Mouse (Mus musculus) adrenal gland (tissue): Measurements from ENCODE around the gene Fgr.

ENCODE experiments used
- intact Hi-C: fragments of 180-260 bp; cut with DNase I; formaldehyde crosslinking; loops from one replicate; pipeline ENCODE4 v1.15.1; 2025

Fgr gene

GRCm38 (mm10) chr4:133014088-133014487, 40.2 kb downstream of the Fgr start:
- intact Hi-C loops = no loop called here

- intact Hi-C loops = no loop called here
Observed at GRCm38 (mm10) chr4:133014896-133015709, 41.2 kb downstream of the Fgr start.

DNA sequence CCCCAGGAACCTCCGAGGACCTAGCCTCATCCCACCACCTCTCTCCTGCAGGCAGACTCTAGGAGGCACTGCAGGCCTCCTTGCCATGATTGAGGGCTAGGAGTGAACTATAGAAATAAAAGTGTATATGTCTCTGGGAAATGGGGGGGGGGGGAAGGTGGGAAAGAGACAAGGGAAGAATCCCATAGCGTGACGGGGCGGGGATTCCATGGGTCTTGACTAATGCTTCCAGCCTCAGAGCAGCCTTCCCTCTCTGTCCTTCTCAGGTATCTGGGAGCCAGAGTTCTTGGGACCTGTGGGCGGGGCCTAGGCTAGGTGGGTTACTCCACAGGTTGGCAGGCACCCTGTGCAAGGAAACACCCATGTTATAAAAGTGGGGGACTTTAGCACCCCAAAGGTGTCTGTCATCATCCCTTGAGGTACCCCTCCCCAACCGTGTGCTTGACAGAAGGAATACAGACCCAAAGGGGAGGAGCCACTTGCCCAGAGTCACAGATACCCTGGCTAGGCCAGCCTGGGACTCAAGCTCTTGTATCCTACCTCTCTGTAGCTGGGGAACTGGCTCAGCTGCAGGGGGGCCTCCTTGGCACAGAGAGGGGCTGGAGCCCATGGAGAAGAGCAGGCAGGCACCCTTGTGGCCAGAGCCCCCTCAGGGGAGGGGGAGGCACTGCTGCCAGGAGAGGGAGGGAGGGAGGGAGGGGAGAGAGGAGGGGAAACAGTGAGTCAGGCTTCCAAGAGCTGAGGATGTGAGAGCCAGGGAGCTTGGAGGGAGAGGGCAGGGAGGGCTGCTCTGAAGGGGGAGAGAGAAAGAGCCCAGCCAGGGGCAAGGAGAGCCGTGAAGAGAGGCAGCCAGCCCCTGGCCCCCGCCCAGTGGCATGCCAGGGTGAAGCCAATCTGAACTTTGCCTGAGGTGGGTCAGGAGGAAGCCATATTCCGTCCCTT, 42.1 kb downstream of the Fgr start:
- intact Hi-C loops = loop anchor here (2.0 kb wide), 1 partner anchor 39 kb away; no protein-coding TSS in a partner anchor

GRCm38 (mm10) chr4:133016677-133017415, 43.0 kb downstream of the Fgr start:
- intact Hi-C loops = loop anchor here (2.0 kb wide), 1 partner anchor 38 kb away; no protein-coding TSS in a partner anchor

GRCm38 (mm10) chr4:133017597-133018262, 43.8 kb downstream of the Fgr start:
- intact Hi-C loops = loop anchor here (2.0 kb wide), 1 partner anchor 37 kb away; no protein-coding TSS in a partner anchor

- intact Hi-C loops = no loop called here
Observed at GRCm38 (mm10) chr4:133018263-133018798, 44.4 kb downstream of the Fgr start.

DNA sequence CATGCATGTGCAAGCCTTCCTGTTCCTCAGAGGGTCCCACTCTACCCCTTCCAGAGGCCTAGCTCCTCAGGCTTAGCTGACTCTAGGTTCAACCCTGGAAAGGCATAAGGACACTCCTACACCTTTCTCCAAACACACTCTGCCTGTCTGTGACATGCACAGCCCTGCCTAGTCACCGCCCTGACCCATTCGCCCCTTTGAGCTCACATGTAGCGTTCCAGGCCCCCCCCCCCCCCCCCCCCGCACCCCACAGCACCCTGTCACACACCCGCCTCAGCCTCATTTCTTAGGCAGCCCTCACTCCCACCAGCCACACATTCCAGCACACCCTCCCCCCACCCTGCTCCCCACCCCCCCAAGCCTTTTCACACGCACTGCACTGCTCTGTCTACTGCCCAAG, 46.8 kb downstream of the Fgr start:
- intact Hi-C loops = no loop called here

GRCm38 (mm10) chr4:133021181-133021671, 47.3 kb downstream of the Fgr start:
- intact Hi-C loops = no loop called here

DNA sequence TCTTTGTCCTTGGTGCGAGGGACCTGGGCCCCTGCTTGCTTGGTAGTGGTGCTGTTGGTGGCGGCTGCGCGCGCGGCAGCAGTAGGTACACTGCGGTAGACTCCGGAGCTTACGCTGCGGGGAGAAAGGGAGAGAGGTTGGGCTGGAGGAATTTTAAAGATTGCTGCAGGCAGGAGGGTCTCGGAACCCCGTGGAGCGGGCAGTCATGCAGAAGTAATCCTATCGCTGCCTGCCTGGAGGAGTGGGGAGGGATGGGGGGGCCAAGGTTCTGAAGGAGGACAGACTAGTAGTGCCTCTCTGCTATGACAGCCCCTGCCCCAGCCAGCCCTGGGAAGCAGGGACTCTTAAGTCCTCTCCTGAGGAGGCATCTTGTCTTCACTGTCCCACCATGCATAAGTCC, 48.3 kb downstream of the Fgr start:
- intact Hi-C loops = no loop called here

- intact Hi-C loops = no loop called here
Observed at GRCm38 (mm10) chr4:133022954-133023635, 49.2 kb downstream of the Fgr start.

- intact Hi-C loops = no loop called here
Observed at GRCm38 (mm10) chr4:133023636-133024035, 49.7 kb downstream of the Fgr start.

DNA sequence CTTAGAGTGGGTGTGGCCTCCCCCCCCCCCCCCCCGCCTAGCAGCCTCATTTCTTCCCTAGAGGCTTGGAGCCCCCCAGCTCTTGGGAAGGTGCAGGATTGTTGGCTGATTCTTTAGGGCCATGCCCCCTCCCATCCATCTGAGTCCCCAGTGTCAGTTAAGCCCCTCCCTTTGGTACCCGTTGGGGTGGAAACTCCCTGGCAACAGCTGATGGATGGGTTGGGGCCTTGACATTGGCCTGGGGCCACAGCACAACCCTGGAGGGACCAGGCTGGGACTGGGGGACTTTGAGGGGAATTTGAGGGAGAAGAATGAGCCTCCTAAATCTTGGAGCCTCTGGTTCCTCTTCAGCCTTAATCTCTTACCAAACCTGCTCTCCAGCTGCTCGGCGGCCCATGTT, 50.5 kb downstream of the Fgr start:
- intact Hi-C loops = no loop called here

DNA sequence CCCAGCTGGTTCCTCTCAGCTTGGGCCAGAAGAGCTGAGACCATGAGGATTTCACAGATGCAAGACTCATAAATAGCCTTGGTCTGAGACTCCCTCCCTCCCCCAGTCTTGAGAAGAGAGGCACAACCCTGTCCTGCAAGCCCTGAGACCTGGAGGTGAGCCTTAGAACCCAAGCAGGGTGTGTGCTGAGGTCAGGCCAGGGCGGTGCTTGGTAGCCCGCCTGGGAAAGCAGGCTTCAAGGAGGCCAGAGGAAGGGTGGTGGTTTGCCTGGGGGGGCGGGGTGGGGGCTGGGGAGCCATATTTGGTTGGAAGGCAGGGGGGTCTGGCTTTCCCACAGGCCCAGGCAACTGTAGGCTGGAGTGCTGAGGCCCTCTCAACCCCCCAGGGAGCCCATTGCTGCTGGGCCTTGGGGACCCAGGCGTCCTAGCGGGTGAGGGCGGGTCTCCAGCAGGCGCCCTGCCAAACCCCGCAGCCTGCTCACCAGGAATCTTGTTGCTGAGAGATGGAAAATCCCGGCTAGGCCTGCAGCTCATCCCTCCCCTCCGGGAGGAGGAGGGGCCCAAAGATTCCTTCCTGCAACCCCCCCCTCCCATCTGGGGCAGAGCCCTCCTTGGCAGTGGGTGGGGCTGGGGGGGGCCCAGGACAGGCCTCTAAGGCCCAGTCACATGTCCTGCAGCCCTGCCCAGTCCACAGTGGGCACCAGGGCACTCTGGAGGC, 51.2 kb downstream of the Fgr start:
- intact Hi-C loops = no loop called here

DNA sequence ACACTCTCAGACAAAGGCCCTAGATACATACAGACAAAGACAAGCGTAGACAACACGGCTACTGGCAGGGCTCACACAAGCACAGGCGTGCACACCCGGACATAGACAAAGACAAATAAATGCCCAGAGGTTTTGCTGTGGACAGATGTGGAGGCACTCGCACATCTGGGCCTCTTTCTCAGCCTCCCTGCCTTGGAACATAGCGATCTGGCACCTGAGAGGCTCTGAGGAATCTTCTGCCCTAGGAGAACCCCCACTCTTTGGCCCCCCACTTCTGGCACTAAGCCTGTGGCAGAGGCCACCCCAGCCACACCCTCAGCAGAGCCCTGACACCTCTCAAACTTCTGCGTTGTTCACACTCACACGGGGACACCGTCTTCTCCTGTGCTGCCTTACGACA, 52.4 kb downstream of the Fgr start:
- intact Hi-C loops = no loop called here

GRCm38 (mm10) chr4:133026826-133027375, 53.0 kb downstream of the Fgr start:
- intact Hi-C loops = no loop called here

DNA sequence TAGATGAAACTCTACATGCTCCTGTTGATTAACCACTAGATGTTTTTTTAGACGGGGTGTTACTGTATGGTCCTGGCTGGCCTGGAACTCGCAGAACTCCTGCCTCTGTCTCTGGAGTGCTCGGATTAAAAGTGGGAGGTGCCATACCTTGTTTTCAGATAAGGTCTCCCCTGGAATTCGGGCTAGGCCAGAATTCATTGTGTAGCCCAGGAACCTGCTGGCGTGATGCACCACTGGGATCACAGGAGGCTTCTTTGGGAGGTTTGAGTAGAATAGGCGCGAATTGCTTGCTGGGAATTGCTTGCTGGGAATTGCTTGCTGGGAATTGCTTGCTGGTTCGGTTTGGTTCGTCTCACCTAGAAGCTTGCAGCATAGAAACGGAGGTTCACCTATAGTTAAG, 53.8 kb downstream of the Fgr start:
- intact Hi-C loops = no loop called here

DNA sequence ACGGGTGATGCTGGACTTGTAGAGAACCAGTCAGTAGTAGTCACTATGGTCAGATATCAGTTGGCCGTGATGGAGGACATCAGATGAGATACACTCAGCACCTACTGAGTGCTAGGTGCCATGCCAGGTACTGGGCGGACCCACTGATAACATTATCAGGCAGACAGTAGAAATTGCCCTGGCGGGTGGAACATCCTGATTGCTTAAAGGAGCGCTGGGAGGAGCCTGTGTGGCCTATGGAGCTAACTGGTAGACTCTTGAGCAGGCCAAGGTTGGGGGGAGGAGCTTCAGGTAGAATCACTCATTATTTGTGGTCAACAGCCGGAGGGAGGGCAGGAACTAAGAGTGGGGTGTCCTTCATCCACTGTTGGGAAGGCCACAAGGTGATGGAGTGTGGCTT, 54.3 kb downstream of the Fgr start:
- intact Hi-C loops = no loop called here

DNA sequence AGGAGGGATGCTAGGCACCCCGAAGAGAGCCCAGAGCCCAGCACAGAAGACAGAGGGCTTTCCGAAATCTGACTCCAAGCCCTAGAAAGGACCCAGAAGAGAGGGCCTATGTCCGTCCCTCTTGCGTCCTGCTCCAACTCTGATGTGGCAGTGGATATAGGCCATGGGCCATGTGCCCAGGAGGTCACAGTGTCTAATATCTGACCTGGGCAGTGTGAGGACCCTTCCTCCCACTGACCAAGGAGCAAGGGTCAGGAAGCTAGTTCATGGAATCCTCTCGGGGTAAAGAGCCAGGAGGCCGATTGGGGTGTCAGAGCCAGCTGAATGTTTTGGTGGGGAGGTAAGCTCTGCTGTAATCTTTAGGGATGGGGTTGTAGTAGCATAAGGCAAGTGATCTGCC, 55.0 kb downstream of the Fgr start:
- intact Hi-C loops = no loop called here
